Mouse (Mus musculus) C2C12 (cell line): ENCODE measurements around the gene Bcl6.

Experiments
- CTCF ChIP-seq: IDR thresholded peaks from one replicate; pipeline ENCODE4 v1.5.1; 2011; ENCODE audit not compliant: control insufficient read depth, insufficient read depth, insufficient read length
- FOSL1 ChIP-seq: IDR thresholded peaks from one replicate; pipeline ENCODE4 v1.8.0; 2011; ENCODE audit warnings: mild to moderate bottlenecking, low read length; ENCODE audit not compliant: poor library complexity, insufficient read depth, severe bottlenecking
- MYOD1 ChIP-seq: IDR thresholded peaks from one replicate; pipeline ENCODE4 v1.6.1; 2011; ENCODE audit warnings: low read depth; ENCODE audit not compliant: control insufficient read depth, insufficient read length

GRCm38 (mm10) chr16:23921697-23922096 is 67.0 kb downstream of the Bcl6 start:
- TF ChIP-seq CTCF (no peak), MYOD1 (no peak), FOSL1 (no peak)
